Mouse (Mus musculus) neural tube, embryonic 15.5 days (tissue): ENCODE results near the gene Pias3. TPM values are rescaled to one million over a fixed set of nuclear protein-coding genes. Genes with fewer than 3 reads are reported as not detected.
"Not testable (repeated sequence)": the region's sequence is repeated elsewhere in the genome, so short reads cannot be mapped to it uniquely, and the experiment has no call there.

ENCODE experiments used
- ATAC-seq: fragments of 200-750 bp; cut with Nextera tagmentation; 2 replicates; pipeline ENCODE4 v1.8.0; 2017; ENCODE audit warnings: mild to moderate bottlenecking, moderate TSS enrichment, moderate library complexity; ENCODE audit not compliant: low FRiP score
- H3K27ac ChIP-seq: fragments of 300-500 bp; sonication (generic); replicated peaks from 2 replicates; pipeline ENCODE4 v1.5.1; 2015; ENCODE audit warnings: mild to moderate bottlenecking, inconsistent platforms
- H3K27me3 ChIP-seq: fragments of 300-500 bp; sonication (generic); replicated peaks from 2 replicates; pipeline ENCODE4 v1.6.1; 2015; ENCODE audit warnings: inconsistent platforms
- H3K36me3 ChIP-seq: fragments of 300-500 bp; sonication (generic); 2 replicates; pipeline ENCODE4 v1.6.1; 2015; ENCODE audit warnings: inconsistent platforms
- H3K4me1 ChIP-seq: fragments of 300-500 bp; sonication (generic); 2 replicates; pipeline ENCODE4 v1.6.1; 2015; ENCODE audit warnings: inconsistent platforms
- H3K4me2 ChIP-seq: fragments of 300-500 bp; sonication (generic); 2 replicates; pipeline ENCODE4 v1.6.1; 2015; ENCODE audit warnings: inconsistent platforms, mild to moderate bottlenecking, moderate library complexity
- H3K4me3 ChIP-seq: fragments of 300-500 bp; sonication (generic); replicated peaks from 2 replicates; pipeline ENCODE4 v1.5.1; 2015; ENCODE audit warnings: mild to moderate bottlenecking, inconsistent platforms
- H3K9ac ChIP-seq: fragments of 300-500 bp; sonication (generic); replicated peaks from 2 replicates; pipeline ENCODE4 v1.6.1; 2015; ENCODE audit warnings: mild to moderate bottlenecking, inconsistent platforms
- H3K9me3 ChIP-seq: fragments of 300-500 bp; sonication (generic); replicated peaks from 2 replicates; pipeline ENCODE4 v1.6.1; 2016; ENCODE audit warnings: inconsistent platforms
- WGBS: fragments of 180-500 bp; shearing (Covaris S2); methylation state at CpG from one replicate; pipeline ENCODE4 v1.1.7; 2015; ENCODE audit warnings: mixed read lengths; 5-methylcytosine and 5-hydroxymethylcytosine counted together
- polyA plus RNA-seq: library from polyadenylated mRNA; unstranded; fragments of >200 nt; fragmentation: Nextera tagmentation; extraction: Ambion mirVana; gene quantifications from 2 replicates; pipeline ENCODE4 v1.2.1, GENCODE M21; 2015

The Pias3 gene
- polyA plus RNA-seq: 36.2 and 39.4 TPM in 2 replicates

DNA sequence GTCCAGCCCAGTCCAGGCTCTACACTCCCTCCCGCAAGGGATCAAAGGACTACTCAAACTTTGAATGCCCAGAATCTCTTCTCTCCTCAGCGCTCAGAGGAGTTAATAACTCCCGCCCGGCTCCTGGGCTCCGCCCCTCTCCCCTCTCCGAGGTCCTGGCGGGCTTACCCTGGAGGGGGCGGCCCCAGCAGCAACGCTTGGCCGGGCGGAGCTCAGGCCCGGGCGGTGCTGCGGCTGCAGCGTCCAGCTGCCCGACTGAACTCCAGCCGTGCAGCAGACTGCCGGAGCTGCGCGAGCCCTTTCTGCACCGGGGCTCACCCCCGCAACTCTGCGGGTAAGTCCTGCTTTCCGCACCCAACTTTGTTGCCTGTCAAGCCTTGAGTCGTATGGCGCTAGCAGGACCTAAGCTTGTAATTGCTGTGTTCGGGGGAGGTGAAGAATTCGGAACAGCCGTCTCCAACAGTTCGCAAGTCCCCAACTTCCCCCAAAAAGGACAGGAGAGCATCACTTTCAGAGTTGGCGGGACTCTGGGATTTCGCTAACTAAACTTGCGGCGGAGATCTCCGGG, at the start of gene Pias3:
Gene Pias3 (plus strand): TSS at position 187 of the 568 bp plus-strand sequence.
- 0% methylated on average over 35 of the region's 35 CpGs for WGBS
- Histone ChIP-seq H3K9ac (peak within 1 kb of the TSS; percentile 71), H3K4me2 (peak within 1 kb of the TSS; percentile 70), H3K27me3 (no peaks in the 10 kb centered on the region), H3K36me3 (peaks cover 5% of the 10 kb centered on the region; the same call in 1 of the 2 replicates), H3K9me3 (no peaks in the 10 kb centered on the region), H3K27ac (peak within 1 kb of the TSS; percentile 90), H3K4me1 (peaks cover 18% of the 10 kb centered on the region), H3K4me3 (peak within 1 kb of the TSS; percentile 78)
- peak; percentile 51 for ATAC-seq

DNA sequence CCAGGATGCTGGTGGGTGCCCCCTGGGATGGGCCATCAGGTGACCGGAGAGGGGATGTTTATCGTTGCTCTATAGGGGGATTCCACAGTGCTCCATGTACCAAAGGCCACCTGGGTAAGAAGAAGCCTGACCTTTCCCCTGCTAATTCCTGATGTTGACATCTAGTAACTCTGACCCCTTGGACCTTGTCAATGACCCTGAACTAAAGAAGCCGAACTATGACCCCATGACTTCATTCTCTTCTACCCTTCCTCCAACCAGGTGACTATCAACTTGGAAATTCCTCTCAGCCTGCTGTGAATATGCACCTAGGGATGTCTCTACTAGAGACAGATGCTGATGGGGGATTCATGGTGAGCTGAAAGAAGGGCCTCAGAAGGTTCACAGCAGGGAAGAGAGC, 48.8 kb upstream of the Pias3 start:
- Histone ChIP-seq H3K36me3 (peaks cover 30% of the 10 kb centered on the region), H3K9ac (no peak overlapping the region), H3K9me3 (no peaks in the 10 kb centered on the region), H3K27ac (no peak overlapping the region), H3K27me3 (no peaks in the 10 kb centered on the region), H3K4me1 (no peaks in the 10 kb centered on the region), H3K4me3 (no peak overlapping the region), H3K4me2 (no peak overlapping the region)
- ATAC-seq: no peak
- WGBS: 88% methylated on average over 3 of the region's 3 CpGs

GRCm38 (mm10) chr3:96660901-96661300, 35.3 kb upstream of the Pias3 start:
- WGBS: 84% methylated on average over 2 of the region's 2 CpGs
- Histone ChIP-seq H3K4me1 (peaks cover 14% of the 10 kb centered on the region), H3K36me3 (peaks cover 14% of the 10 kb centered on the region), H3K9ac (no peak overlapping the region), H3K27me3 (no peaks in the 10 kb centered on the region), H3K4me3 (no peak overlapping the region), H3K4me2 (no peak overlapping the region), H3K27ac (no peak overlapping the region), H3K9me3 (no peaks in the 10 kb centered on the region)
- no peak for ATAC-seq

DNA sequence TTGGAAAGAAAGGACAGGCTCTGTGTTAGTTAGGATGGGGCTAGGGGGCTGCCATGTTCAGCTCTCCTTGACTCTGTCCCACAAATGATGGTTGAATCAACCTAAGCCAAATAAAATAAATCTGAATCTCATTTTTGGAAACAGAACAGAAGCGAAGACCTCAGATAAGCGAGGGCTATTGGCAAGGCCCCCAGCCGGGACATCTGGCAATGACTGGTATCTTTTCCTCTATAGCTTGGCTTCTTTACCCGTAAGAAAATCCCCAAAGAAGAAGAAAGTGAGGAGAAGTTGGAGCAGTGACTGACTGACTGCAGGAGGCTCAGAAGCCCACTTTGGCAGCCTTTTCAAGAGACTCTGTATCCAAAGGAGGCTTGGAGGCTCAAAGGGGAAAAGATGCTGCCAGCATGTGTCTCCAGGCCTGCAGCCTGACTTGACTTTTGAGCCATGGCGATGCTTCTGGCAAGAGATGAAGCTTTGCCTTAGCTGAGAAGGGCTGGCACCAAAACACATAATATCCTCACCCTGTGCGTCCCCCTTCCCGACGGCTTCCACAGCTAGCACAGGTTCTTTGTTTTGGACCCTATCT, 33.4 kb upstream of the Pias3 start:
- H3K9ac ChIP-seq: no peak overlapping the region

DNA sequence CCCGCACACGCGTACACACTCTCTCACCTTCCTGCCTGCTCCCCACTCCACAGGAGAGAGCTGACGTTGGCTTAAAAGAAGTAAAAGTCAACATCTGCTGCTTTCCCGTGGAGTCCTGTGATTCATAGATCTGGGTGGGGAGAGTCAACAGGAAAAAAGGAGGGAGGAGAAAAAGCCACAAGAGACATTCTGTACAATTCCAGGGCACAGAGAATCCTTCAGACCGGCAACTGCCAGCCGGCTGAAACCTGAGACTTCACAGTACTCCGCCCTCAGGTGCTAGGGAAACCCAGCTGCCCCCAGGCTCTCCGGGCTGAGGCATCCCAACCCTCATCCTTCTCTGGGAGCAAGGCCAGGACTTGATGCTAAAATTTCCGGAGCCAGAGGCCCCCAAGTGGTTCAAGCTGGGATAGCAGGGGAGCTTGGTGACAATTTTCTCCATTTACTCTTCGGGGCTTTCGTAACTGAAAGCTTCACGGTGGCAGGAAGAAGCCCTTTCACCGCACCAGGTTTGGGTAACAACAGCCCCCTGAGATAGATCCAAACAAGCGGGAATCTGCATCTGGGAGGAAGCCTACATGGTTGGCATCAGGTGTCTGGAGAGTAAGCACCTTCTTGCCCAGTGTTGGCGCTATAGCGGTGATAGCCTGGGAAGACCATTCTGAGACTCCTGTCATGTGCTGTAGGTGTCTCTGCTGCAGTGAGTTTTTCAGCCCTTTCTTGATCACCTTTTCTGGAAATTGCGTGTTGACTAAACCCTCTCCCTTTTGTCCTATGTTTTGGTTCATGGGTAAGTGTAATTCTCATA, 32.5 kb upstream of the Pias3 start:
- H3K9ac ChIP-seq: peak overlapping the region; percentile 34
- no peaks in the 10 kb centered on the region for H3K27me3 ChIP-seq
- peak overlapping the region; percentile 64 for H3K4me2 ChIP-seq
- H3K9me3 ChIP-seq: no peaks in the 10 kb centered on the region
- peak overlapping the region; percentile 72 for H3K27ac ChIP-seq
- peaks cover 14% of the 10 kb centered on the region for H3K4me1 ChIP-seq
- H3K36me3 ChIP-seq: 0 out of 2 replicates have a peak, but pooled peaks cover 4% of the 10 kb centered on the region
- H3K4me3 ChIP-seq: peak overlapping the region; percentile 29
- ATAC-seq: peak; percentile 87
- WGBS: 6% methylated on average over 17 of the region's 18 CpGs

More for the DNA sequence above, 33.4 kb upstream of the Pias3 start:
- no peaks in the 10 kb centered on the region for H3K9me3 ChIP-seq
- peak overlapping the region; percentile 64 for H3K4me2 ChIP-seq
- H3K36me3 ChIP-seq: 0 out of 2 replicates have a peak, but pooled peaks cover 4% of the 10 kb centered on the region
- peak overlapping the region; percentile 72 for H3K27ac ChIP-seq
- H3K4me3 ChIP-seq: peak overlapping the region; percentile 29
- WGBS: 45% methylated on average over 8 of the region's 8 CpGs
- ATAC-seq: peak; percentile 38; the same call in 1 of the 2 replicates
- H3K4me1 ChIP-seq: peaks cover 14% of the 10 kb centered on the region
- no peaks in the 10 kb centered on the region for H3K27me3 ChIP-seq

GRCm38 (mm10) chr3:96665732-96666363, 30.3 kb upstream of the Pias3 start:
- H3K27ac ChIP-seq, H3K9me3 ChIP-seq, ATAC-seq, H3K4me2 ChIP-seq, H3K4me3 ChIP-seq, H3K9ac ChIP-seq, H3K36me3 ChIP-seq, H3K27me3 ChIP-seq: not testable (repeated sequence)
- H3K4me1 ChIP-seq: peaks cover 20% of the 10 kb centered on the region
- 90% methylated on average over 7 of the region's 7 CpGs for WGBS

- H3K9ac ChIP-seq: no peak overlapping the region
- no peak for ATAC-seq
- H3K27ac ChIP-seq: no peak overlapping the region
- peaks cover 20% of the 10 kb centered on the region for H3K4me1 ChIP-seq
- no peaks in the 10 kb centered on the region for H3K9me3 ChIP-seq
- WGBS: 92% methylated on average over 5 of the region's 5 CpGs
- H3K4me3 ChIP-seq: no peak overlapping the region
- H3K36me3 ChIP-seq: no peaks in the 10 kb centered on the region
- H3K27me3 ChIP-seq: peaks cover 9% of the 10 kb centered on the region; the same call in 1 of the 2 replicates
- H3K4me2 ChIP-seq: no peak overlapping the region
Measured at GRCm38 (mm10) chr3:96666916-96667315, 29.3 kb upstream of the Pias3 start.

- no peak overlapping the region for H3K4me2 ChIP-seq
- no peak for ATAC-seq
- H3K9me3 ChIP-seq: no peaks in the 10 kb centered on the region
- H3K27me3 ChIP-seq: peaks cover 9% of the 10 kb centered on the region; the same call in 1 of the 2 replicates
- H3K4me1 ChIP-seq: peaks cover 20% of the 10 kb centered on the region
- H3K4me3 ChIP-seq: no peak overlapping the region
- no peak overlapping the region for H3K27ac ChIP-seq
- no peaks in the 10 kb centered on the region for H3K36me3 ChIP-seq
- 33% methylated on average over 1 of the region's 1 CpGs for WGBS
- H3K9ac ChIP-seq: no peak overlapping the region
Measured at GRCm38 (mm10) chr3:96667316-96667715, 28.9 kb upstream of the Pias3 start.

GRCm38 (mm10) chr3:96668424-96669067, 27.6 kb upstream of the Pias3 start:
- 94% methylated on average over 5 of the region's 5 CpGs for WGBS
- H3K27me3 ChIP-seq: peaks cover 9% of the 10 kb centered on the region; the same call in 1 of the 2 replicates
- no peak overlapping the region for H3K4me3 ChIP-seq
- H3K27ac ChIP-seq: no peak overlapping the region
- H3K9me3 ChIP-seq: no peaks in the 10 kb centered on the region
- ATAC-seq: no peak
- H3K9ac ChIP-seq: no peak overlapping the region
- no peaks in the 10 kb centered on the region for H3K36me3 ChIP-seq
- H3K4me1 ChIP-seq: peaks cover 11% of the 10 kb centered on the region
- no peak overlapping the region for H3K4me2 ChIP-seq

- H3K4me3 ChIP-seq: peak within 1 kb of the TSS; percentile 45
- peaks cover 6% of the 10 kb centered on the region for H3K4me1 ChIP-seq
- H3K27me3 ChIP-seq: peaks cover 9% of the 10 kb centered on the region; the same call in 1 of the 2 replicates
- H3K36me3 ChIP-seq: no peaks in the 10 kb centered on the region
- no peak within 1 kb of the TSS for H3K27ac ChIP-seq
- ATAC-seq: peak; percentile 91
- H3K9me3 ChIP-seq: no peaks in the 10 kb centered on the region
- WGBS: 5% methylated on average over 35 of the region's 35 CpGs
- H3K4me2 ChIP-seq: peak within 1 kb of the TSS; percentile 84
- H3K9ac ChIP-seq: peak within 1 kb of the TSS; percentile 36
Measured at GRCm38 (mm10) chr3:96669727-96670468, 26.3 kb upstream of the Pias3 start, which contains the start of gene Ankrd35. TSS of gene Ankrd35 (plus strand) at chr3:96670131.
